Mouse (Mus musculus) stomach, postnatal 0 days (tissue): ENCODE measurements around the gene Tnfrsf14.

Source experiments
- CTCF ChIP-seq: IDR thresholded peaks from 2 replicates; pipeline ENCODE4 v1.5.1; 2016; ENCODE audit warnings: antibody characterized with exemption, low read depth, mild to moderate bottlenecking, moderate library complexity
- EP300 ChIP-seq: optimal IDR thresholded peaks from 2 replicates; pipeline ENCODE3; 2016; ENCODE audit warnings: antibody characterized with exemption

DNA sequence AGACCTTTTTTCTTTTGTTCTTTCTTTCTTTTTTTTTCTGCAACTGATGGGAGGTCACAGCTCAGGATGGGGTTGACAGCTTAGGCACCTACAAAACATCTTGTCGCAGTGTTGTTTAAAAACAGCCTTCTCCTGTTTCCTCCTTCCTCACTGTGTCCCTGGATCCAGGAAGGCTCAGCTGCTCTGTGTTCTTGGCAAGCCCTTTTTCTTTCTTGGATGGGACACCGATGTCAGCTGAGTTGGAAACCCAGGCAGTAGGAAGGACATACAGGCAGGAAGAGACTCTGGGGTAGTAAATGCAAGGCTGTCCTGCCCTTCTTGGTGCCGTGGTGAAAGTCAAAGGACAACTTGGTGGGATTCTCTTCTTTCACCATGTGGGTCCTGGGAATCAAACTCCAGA, 37.5 kb upstream of the Tnfrsf14 start:
- TF ChIP-seq EP300, result no peak
- TF ChIP-seq CTCF, result no peak
